8 mouse cellular contexts compared by ENCODE assay signal in the genomic region with DNA sequence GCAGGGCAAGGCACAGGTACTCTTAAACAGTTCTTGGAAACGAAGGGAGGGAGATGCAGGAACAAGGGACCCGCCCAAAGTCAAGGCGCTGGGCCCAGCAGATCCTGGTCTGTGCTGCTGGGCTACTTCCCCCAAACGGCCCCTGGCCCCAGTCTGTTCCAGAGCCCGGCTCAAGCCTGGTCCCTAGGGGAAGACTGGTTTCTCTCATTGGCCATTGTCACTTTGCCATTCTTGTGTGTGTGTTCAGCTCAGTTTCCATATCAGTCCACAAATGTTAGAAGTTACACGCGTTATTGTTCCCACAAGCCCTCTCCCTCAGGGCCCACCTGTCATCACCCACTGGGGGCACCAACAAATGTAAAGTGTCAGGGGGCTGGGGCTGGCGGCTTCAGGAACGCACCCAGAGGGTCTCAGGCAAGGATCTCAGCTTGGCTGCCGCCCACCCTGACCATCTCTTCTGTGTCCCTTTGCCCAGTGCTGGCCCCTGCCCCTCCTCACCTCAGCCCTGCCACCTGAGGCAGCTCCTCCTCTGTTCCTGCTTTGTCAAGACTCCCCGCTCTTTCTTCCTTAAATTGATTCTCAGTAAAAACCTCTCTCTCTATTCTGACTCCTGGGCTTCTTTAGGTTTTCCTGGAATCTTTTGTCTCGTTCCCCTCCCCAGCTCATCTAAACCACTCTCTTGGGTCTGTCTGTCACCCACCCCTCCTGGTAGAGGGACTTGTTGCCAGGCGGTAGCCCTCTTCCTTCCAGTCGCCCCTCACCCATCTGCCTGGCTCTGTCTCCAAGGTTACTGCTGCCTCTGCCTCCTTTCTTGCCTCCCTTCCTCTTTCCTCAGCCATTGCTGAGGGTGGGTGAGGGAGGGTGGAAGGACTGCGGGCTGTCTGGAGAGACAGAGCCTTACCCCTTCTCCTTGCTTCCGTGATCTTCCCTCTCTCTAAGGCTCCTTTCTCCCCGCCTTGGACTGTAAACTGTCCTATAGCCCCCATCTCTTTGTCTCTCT.
A peak's percentile ranks its signal among the peaks of the same experiment; 100 is the strongest.
DNase-seq lines count a peak whose midpoint lies in the region; ATAC-seq lines count a peak whose summit lies in the region.

No protein-coding gene starts in this region.

- no peak for DNase-seq in heart, postnatal 14 days
- peak; percentile 70 for DNase-seq in embryo, embryonic 11 days
- no peak for DNase-seq in adipocyte (ENCODE audit: low spot score)
- DNase-seq in layer of hippocampus, adult 9-10 months (ENCODE audit: low spot score) = no peak
- no peak for DNase-seq in spleen, adult 12 weeks (ENCODE audit: low spot score)

- peak overlapping the region; percentile 67 for H3K4me2 ChIP-seq in heart, embryonic 13.5 days
- peak overlapping the region; percentile 56 for H3K4me2 ChIP-seq in hindbrain, embryonic 16.5 days (ENCODE audit: low read length)
- peak overlapping the region; percentile 63 for H3K4me2 ChIP-seq in midbrain, embryonic 13.5 days (replicated peaks)

- intact Hi-C loops in heart, postnatal 14 days (cut with DNase I) = no loop called here

- no peak overlapping the region for H3K27ac ChIP-seq in heart, embryonic 13.5 days (replicated peaks)
- peak overlapping the region; percentile 73 for H3K27ac ChIP-seq in hindbrain, embryonic 16.5 days (ENCODE audit: low read depth, low read length)
- H3K27ac ChIP-seq in midbrain, embryonic 13.5 days = peak overlapping the region; percentile 86

- no peaks in the 10 kb centered on the region for H3K36me3 ChIP-seq in heart, embryonic 13.5 days
- no peaks in the 10 kb centered on the region for H3K36me3 ChIP-seq in hindbrain, embryonic 16.5 days (ENCODE audit: control insufficient read depth, insufficient read depth, low read length)
- no peaks in the 10 kb centered on the region for H3K36me3 ChIP-seq in midbrain, embryonic 13.5 days

- H3K9me3 ChIP-seq in heart, embryonic 13.5 days = 0 out of 2 replicates have a peak, but pooled peaks cover 8% of the 10 kb centered on the region
- no peaks in the 10 kb centered on the region for H3K9me3 ChIP-seq in hindbrain, embryonic 16.5 days (ENCODE audit: control insufficient read depth, low read length)
- no peaks in the 10 kb centered on the region; the same call in 1 of the 2 replicates for H3K9me3 ChIP-seq in midbrain, embryonic 13.5 days

- H3K9ac ChIP-seq in heart, embryonic 13.5 days = peak overlapping the region; percentile 75
- peak overlapping the region; percentile 54 for H3K9ac ChIP-seq in hindbrain, embryonic 16.5 days (ENCODE audit: low read depth, low read length)
- H3K9ac ChIP-seq in midbrain, embryonic 13.5 days (replicated peaks) = peak overlapping the region; percentile 63

- peak overlapping the region; percentile 49 for H3K4me3 ChIP-seq in heart, embryonic 13.5 days
- H3K4me3 ChIP-seq in hindbrain, embryonic 16.5 days (ENCODE audit: low read length) = peak overlapping the region; percentile 35
- H3K4me3 ChIP-seq in midbrain, embryonic 13.5 days (replicated peaks) = peak overlapping the region; percentile 43

- H3K4me1 ChIP-seq in heart, embryonic 13.5 days = 0 out of 2 replicates have a peak, but pooled peaks cover 7% of the 10 kb centered on the region
- peaks cover 12% of the 10 kb centered on the region for H3K4me1 ChIP-seq in hindbrain, embryonic 16.5 days (ENCODE audit: control insufficient read depth, insufficient read depth, low read depth, low read length)
- H3K4me1 ChIP-seq in midbrain, embryonic 13.5 days (replicated peaks) = peaks cover 39% of the 10 kb centered on the region

- 24% methylated on average over 17 of the region's 17 CpGs for WGBS in heart, embryonic 13.5 days
- WGBS in hindbrain, embryonic 16.5 days = 22% methylated on average over 17 of the region's 17 CpGs
- 20% methylated on average over 16 of the region's 17 CpGs for WGBS in midbrain, embryonic 13.5 days

- 0 out of 2 replicates have a peak, but pooled peaks have one; percentile 27 for ATAC-seq in heart, embryonic 13.5 days (ENCODE audit: extremely low read depth, insufficient number of reproducible peaks, low FRiP score, low TSS enrichment)
- peak; percentile 88 for ATAC-seq in hindbrain, embryonic 16.5 days
- ATAC-seq in midbrain, embryonic 13.5 days = peak; percentile 82

- H3K27me3 ChIP-seq in heart, embryonic 13.5 days (replicated peaks) = peaks cover 62% of the 10 kb centered on the region
- peaks cover 2% of the 10 kb centered on the region; the same call in 1 of the 2 replicates for H3K27me3 ChIP-seq in hindbrain, embryonic 16.5 days (replicated peaks; ENCODE audit: control insufficient read depth, insufficient read depth, low read length)
- H3K27me3 ChIP-seq in midbrain, embryonic 13.5 days = peaks cover 20% of the 10 kb centered on the region

Comparison
In these comparisons a context has a peak if more than half of its experiments do, and no peak if none do; other contexts are left out.
1. ATAC-seq: peak in every context shown above with its lines; median percentile 88 in hindbrain, embryonic 16.5 days; 82 in midbrain, embryonic 13.5 days; 27 in heart, embryonic 13.5 days.